Mouse (Mus musculus): ENCODE measurements around the gene Enox1. TPM values are rescaled to one million over a fixed set of nuclear protein-coding genes. Genes with fewer than 3 reads are reported as not detected.

Gene Enox1
- total RNA-seq, 4 experiments from 2014 or later = 0.31 to 1.0 (median 0.69) TPM

DNA sequence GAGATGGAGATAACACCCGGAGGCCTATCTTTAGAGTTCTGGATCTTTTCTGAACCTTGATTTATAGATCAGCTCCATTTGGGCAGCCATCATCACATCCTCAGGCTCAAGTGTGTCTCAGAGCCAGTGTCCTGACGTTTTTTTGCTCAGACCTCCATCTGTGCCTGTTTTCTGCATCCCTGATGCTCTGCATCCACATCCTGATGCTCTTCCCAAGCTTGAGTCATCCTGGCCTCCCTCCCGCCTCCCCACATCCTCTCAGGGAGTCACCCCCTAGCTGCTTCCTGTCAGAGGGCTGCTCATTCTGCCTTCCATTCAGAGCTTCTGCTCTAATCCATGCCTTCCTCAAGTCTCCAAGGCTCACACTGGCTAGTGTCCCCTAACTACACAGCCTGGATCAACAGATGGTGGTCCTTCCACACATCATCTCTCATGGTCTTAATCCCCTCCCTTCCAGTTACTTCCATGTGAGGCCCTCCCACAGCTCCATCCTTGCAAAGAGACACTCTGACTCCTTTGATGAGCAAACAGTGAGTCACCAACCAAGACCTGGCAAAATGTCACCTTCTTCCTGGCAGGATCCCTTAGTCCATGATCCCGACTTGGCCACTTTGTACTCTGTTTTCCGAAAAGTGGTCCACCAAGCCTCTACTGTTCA is 451.7 kb downstream of the Enox1 start:
- peak in 1 of 2 experiments; percentile 5 for DNase-seq (ENCODE audit: low spot score in 2 of 2)

DNA sequence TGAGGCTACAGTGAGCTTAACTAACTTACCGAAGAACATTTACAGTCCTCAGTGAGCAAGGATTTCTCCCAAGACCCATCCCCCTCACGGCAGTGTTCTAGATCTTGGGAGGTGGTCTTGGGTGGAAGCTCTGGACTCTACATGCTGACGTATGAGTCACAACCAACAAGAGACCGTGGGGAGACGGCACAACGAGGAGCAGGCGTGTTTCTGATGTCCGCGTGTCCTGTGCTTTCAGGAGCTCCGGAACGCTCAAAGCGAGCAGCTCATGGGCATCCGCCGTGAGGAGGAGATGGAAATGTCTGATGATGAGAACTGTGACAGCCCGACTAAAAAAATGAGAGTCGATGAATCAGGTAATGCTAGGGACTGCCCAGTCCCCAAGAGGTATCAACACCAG is 458.6 kb downstream of the Enox1 start:
- no peak for DNase-seq (ENCODE audit: low spot score in 2 of 2)

- no peak for DNase-seq (ENCODE audit: low spot score in 2 of 2)
Measured at GRCm38 (mm10) chr14:77617250-77617649, 460.7 kb downstream of the Enox1 start.

- DNase-seq (ENCODE audit: low spot score in 2 of 2) = no peak
Measured at GRCm38 (mm10) chr14:77618131-77618805, 461.7 kb downstream of the Enox1 start.

DNA sequence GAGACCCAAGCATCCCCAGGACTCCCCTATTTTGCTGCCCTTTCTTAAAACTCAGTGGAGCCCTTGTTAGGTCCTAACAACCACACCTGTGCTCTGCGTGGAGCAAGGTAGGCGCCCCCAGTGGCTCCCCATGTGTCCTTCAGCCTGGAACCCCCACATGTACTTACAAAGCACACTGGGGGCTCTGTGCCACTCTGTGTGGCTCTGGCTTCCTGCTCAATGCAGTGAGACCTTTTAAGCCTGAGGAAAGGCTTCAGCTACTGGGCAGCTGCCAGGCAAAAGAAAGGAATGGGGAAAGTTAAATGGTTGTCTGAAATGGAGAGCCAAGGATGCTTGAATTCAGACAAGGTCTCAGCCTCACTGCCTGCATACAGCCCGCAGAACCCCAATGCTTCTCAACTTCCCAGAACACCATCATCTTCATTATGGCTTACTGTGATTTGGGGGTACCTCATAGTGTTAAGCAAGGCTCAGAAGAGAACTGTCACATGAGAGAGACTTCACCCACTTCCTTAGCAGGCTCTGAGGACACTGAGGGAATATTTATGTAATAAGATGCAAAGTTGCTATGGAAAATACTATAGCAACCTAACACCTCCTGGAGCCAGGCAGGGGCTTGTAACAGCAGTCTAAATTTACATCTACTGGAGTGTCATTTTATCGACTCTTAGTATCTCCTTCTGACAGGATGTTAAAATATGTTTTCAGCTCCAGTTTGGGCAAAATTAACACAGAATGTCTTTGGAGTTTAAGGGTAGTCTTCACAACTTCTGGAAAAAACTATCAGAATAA is 465.1 kb downstream of the Enox1 start:
- DNase-seq (ENCODE audit: low spot score in 2 of 2) = no peak

DNA sequence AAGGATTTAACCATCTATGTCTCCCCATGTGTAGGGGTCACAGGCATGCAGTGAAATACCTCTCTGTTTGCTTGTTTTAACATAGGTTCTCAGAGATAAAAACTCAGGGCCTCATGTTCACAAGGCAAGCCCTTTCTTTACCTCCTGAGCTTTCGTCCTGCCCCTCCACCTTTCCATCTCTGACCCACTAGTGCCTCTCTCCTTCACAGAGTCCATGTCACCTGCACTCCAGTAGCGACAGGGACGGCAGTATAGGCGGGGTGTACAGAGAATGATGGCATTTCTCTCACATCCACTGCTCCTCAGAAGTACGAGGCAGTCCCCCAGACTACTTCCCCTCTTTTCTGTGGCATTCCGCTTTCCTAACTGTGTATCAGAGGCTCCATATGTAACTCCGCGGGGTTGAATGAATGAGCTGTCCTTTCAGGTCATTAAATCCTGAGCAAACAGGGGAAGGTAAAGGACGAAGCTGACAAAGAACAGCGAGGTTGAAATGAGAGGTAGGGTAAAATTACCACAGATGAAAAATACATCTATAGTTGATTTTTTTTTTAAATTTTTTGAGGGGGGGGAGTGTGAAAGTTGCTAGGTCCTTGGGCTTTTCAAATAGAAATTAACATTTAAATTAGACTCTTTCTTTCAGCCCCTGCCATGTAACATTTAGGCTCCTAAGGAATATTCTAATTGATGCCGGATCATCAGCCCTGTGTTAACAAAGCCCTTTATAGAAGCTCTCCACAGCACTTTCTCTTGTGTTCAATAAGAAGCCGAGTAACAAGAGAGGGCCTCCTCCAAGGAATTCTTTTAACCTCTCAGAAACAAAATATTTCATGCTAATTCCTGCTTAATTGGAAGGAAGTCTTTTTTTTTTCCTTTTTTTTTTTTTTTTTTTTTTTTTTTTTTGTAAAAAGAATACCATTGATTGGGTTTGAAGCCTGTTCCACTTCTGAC is 470.3 kb downstream of the Enox1 start:
- DNase-seq (ENCODE audit: low spot score in 2 of 2) = no peak

GRCm38 (mm10) chr14:77632466-77633171 is 476.1 kb downstream of the Enox1 start:
- DNase-seq (ENCODE audit: low spot score in 2 of 2) = no peak

GRCm38 (mm10) chr14:77633172-77633542 is 476.6 kb downstream of the Enox1 start:
- no peak for DNase-seq (ENCODE audit: low spot score in 2 of 2)

- DNase-seq (ENCODE audit: low spot score in 2 of 2) = no peak
Measured at GRCm38 (mm10) chr14:77636931-77637330, 480.4 kb downstream of the Enox1 start.

DNA sequence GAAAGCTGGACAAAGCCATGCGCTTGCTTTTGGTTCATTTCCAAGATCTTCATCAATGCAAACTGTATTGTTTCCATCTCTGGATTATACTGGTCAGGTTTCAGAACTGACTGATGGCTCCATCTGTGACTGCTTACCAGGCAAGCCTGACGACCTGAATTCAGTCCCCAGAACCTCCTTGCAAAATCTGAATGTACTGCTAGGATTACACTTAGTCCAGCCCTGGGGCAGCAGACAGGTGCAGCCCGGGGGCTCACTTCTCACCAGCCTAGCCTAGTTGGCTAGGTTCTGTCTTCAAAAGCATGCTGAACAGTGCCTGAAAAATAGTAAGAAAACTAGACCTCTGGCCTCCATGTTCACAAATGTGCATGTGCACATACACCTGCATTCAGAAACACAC is 481.6 kb downstream of the Enox1 start:
- DNase-seq (ENCODE audit: low spot score in 2 of 2) = no peak

- DNase-seq (ENCODE audit: low spot score in 2 of 2) = no peak
Measured at GRCm38 (mm10) chr14:77638616-77639015, 482.1 kb downstream of the Enox1 start.

GRCm38 (mm10) chr14:77639586-77639985 is 483.0 kb downstream of the Enox1 start:
- DNase-seq (ENCODE audit: low spot score in 2 of 2) = no peak

DNA sequence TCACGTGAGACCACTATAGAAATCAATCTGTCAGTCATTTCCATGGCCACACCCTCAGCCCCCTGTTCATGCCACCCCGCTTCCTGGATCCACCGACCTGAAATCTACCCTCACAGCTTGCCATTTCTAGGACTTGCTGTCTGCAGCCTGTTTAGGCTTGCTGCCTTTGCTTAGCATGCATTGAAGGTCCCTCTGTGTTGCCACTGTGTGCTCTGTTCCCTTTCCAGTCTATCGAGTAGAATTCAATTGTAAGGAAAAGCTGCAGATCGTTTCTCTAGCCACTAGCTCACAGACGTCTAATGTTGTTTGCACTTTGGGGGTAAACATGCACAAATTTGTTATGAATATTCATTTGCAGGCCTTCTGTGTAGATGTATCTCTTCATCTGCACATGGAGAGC is 485.8 kb downstream of the Enox1 start:
- DNase-seq (ENCODE audit: low spot score in 2 of 2) = no peak

DNA sequence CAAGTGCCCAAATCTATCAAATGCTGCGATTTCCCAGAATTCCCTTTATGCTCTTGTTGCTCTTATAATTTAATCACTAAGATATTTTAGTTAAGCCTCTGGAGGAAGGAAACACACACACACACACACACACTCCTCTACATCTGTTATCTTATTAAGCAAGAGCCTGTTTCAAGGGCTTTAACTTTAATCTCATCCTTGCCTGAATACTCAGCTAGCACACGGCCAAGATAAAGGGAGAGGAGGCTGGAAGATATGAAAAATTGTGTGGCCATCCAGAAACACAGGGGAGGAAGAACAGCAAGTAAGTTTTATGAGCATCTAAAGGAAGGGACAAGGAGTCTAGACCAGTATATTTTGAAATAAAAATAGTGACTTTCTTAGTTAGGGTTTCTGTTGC is 489.6 kb downstream of the Enox1 start:
- no peak for DNase-seq (ENCODE audit: low spot score in 2 of 2)

- no peak for DNase-seq (ENCODE audit: low spot score in 2 of 2)
Measured at GRCm38 (mm10) chr14:77647017-77647416, 490.5 kb downstream of the Enox1 start.

DNA sequence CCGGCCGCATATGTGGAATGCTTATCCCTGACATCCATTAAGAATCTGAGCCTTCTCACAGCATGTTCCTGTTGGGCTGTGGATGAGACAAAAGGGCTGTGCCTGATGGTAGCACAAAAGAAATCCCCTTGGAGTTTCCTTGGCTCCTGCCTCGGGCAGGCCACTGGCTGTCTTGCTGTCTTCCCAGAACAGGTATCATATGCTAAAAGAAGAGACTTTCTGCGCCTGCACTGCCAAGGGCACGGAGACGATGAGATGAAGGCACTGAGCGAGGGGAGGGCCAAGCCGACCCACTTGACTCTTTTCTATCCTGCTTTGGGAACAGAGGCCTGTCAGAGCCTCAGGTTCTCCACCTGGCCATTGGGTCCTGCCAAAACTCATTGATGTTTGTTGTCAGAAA is 491.7 kb downstream of the Enox1 start:
- DNase-seq (ENCODE audit: low spot score in 2 of 2) = no peak

GRCm38 (mm10) chr14:77658739-77659138 is 502.2 kb downstream of the Enox1 start:
- DNase-seq (ENCODE audit: low spot score in 2 of 2) = no peak

DNA sequence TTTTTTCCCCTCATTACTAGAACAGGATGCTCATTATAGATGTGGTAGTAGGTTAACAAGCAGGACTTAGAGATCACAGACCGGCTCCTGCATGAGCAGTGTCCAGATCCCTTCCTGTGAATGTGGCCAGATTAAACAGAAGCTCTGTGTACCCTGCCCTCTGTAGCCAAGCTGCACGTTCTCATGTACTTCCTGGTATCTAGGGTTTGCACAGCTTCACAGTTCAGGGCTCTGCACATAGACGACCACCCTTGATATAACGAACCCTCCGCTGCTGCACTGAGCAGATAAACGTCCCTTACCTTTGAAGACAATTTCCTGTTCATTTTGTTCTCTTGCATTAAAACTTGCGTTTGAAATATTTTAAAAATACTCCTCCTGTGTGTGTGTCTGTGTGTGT is 505.7 kb downstream of the Enox1 start:
- no peak for DNase-seq (ENCODE audit: low spot score in 2 of 2)

- DNase-seq (ENCODE audit: low spot score in 2 of 2) = no peak
Measured at GRCm38 (mm10) chr14:77662994-77663393, 506.4 kb downstream of the Enox1 start.

- no peak for DNase-seq (ENCODE audit: low spot score in 2 of 2)
Measured at GRCm38 (mm10) chr14:77668096-77668495, 511.5 kb downstream of the Enox1 start.

- no peak for DNase-seq (ENCODE audit: low spot score in 2 of 2)
Measured at GRCm38 (mm10) chr14:77669494-77669893, 512.9 kb downstream of the Enox1 start.

All from gastrocnemius, adult 8-10 months (tissue).